Mouse (Mus musculus): Measurements from ENCODE around the gene Map1lc3b.
"Not testable (repeated sequence)": the region's sequence is repeated elsewhere in the genome, so short reads cannot be mapped to it uniquely, and the experiment has no call there.

The Map1lc3b gene

GRCm38 (mm10) chr8:121572121-121572520, 18.0 kb upstream of the Map1lc3b start:
- no peak for DNase-seq (ENCODE audit: low read depth, low spot score)

GRCm38 (mm10) chr8:121573275-121573674, 16.9 kb upstream of the Map1lc3b start:
- DNase-seq (ENCODE audit: low read depth, low spot score): peak; percentile 83

- peak; percentile 19 for DNase-seq (ENCODE audit: low read depth, low spot score)
Observed at GRCm38 (mm10) chr8:121575661-121576060, 14.5 kb upstream of the Map1lc3b start.

- DNase-seq (ENCODE audit: low read depth, low spot score): no peak
Observed at GRCm38 (mm10) chr8:121577751-121578675, 12.1 kb upstream of the Map1lc3b start.

- no peak for DNase-seq (ENCODE audit: low read depth, low spot score)
Observed at GRCm38 (mm10) chr8:121578676-121579451, 11.3 kb upstream of the Map1lc3b start, which contains the start of gene Fbxo31. Gene Fbxo31 (minus strand): TSS chr8:121578806.

GRCm38 (mm10) chr8:121580465-121580864, 9.7 kb upstream of the Map1lc3b start:
- no peak for DNase-seq (ENCODE audit: low read depth, low spot score)

- peak; percentile 49 for DNase-seq (ENCODE audit: low read depth, low spot score)
Observed at GRCm38 (mm10) chr8:121583653-121584052, 6.5 kb upstream of the Map1lc3b start.

- DNase-seq (ENCODE audit: low read depth, low spot score): no peak
Observed at GRCm38 (mm10) chr8:121584730-121585129, 5.4 kb upstream of the Map1lc3b start.

GRCm38 (mm10) chr8:121585159-121585825, 4.9 kb upstream of the Map1lc3b start:
- peak; percentile 95 for DNase-seq (ENCODE audit: low read depth, low spot score)

GRCm38 (mm10) chr8:121588750-121589149, 1.4 kb upstream of the Map1lc3b start:
- DNase-seq (ENCODE audit: low read depth, low spot score): no peak

- DNase-seq (ENCODE audit: low read depth, low spot score): no peak
Observed at GRCm38 (mm10) chr8:121589205-121589726, 895 bp upstream of the Map1lc3b start.

- peak; percentile 78 for DNase-seq (ENCODE audit: low read depth, low spot score)
Observed at GRCm38 (mm10) chr8:121591178-121592066, 1.3 kb downstream of the Map1lc3b start.

GRCm38 (mm10) chr8:121593293-121593692, 3.1 kb downstream of the Map1lc3b start:
- DNase-seq (ENCODE audit: low read depth, low spot score): no peak

GRCm38 (mm10) chr8:121593983-121594382, 3.8 kb downstream of the Map1lc3b start:
- no peak for DNase-seq (ENCODE audit: low read depth, low spot score)

GRCm38 (mm10) chr8:121597492-121597891, 7.3 kb downstream of the Map1lc3b start:
- DNase-seq (ENCODE audit: low read depth, low spot score): not testable (repeated sequence)

GRCm38 (mm10) chr8:121598190-121598589, 8.0 kb downstream of the Map1lc3b start:
- no peak for DNase-seq (ENCODE audit: low read depth, low spot score)

GRCm38 (mm10) chr8:121598892-121599291, 8.7 kb downstream of the Map1lc3b start:
- peak; percentile 78 for DNase-seq (ENCODE audit: low read depth, low spot score)

GRCm38 (mm10) chr8:121599842-121600241, 9.7 kb downstream of the Map1lc3b start:
- DNase-seq (ENCODE audit: low read depth, low spot score): no peak

GRCm38 (mm10) chr8:121602411-121602810, 12.2 kb downstream of the Map1lc3b start:
- no peak for DNase-seq (ENCODE audit: low read depth, low spot score)

GRCm38 (mm10) chr8:121602860-121603259, 12.7 kb downstream of the Map1lc3b start:
- peak; percentile 87 for DNase-seq (ENCODE audit: low read depth, low spot score)

All from 3T3-L1 (cell line).